ENCODE assay signal across 8 mouse cellular contexts in the genomic region with DNA sequence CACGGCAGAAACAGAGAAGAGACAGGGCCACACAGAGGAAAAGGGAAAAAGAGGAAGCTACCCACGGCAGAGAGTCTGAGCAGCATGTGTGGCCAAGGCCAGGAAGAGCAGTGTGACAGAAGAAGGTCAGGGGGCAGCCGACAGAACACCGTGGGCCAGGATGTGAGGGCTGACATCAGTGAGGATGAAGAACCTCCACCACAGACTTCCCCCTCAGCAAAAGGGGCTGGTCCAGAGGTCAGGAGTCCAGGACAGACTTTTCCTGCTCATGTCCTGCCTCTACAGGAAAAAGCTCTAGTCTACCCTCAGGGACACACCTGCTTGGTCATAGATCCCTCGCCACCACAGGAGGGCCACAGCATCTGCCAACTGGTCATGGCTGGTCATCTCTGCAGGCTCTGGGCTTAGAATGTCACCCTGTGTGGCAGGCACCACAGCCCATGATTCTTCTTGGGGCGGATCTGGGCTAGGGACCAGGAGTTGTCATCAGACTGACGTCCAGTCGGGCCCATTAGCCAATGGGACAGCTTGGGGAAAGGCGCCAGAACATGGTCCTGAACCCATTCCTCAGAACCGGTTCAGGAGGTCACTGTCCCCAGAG.
DNase-seq lines count a peak whose midpoint lies in the region; ATAC-seq lines count a peak whose summit lies in the region.
"Had no signal": no experiment of that assay in that cellular context is flagged by ENCODE, and none has a peak within 500 bp of the region (broad histone marks: within the 10 kb centered on the region; RNA-seq: fewer than 3 reads in every experiment).

No protein-coding gene starts in this region.

- no peak overlapping the region for H3K4me3 ChIP-seq in limb, embryonic 12.5 days (replicated peaks)
- no peak overlapping the region for H3K4me3 ChIP-seq in limb, embryonic 10.5 days
- H3K4me3 ChIP-seq: neural tube, embryonic 12.5 days had no signal

- DNase-seq in limb, embryonic 10.5 days (ENCODE audit: low spot score) = no peak
- DNase-seq in adrenal gland, postnatal 10 days = peak; percentile 53
- peak; percentile 45 for DNase-seq in heart, postnatal 4 days
- peak; percentile 57 to 69 for DNase-seq in lung, postnatal 4 days
- no peak for DNase-seq in right cerebral cortex, postnatal 25 days
- no peak for DNase-seq in T-cell, adult 2 months (ENCODE audit: low spot score)

- ATAC-seq in limb, embryonic 12.5 days (ENCODE audit: insufficient number of reproducible peaks, insufficient read depth, low FRiP score, low TSS enrichment, low read depth) = no peak

- no peak overlapping the region for H3K4me2 ChIP-seq in limb, embryonic 12.5 days
- H3K4me2 ChIP-seq: neural tube, embryonic 12.5 days had no signal

- no peaks in the 10 kb centered on the region for H3K9me3 ChIP-seq in limb, embryonic 12.5 days
- H3K9me3 ChIP-seq in limb, embryonic 10.5 days (replicated peaks) = no peaks in the 10 kb centered on the region
- H3K9me3 ChIP-seq: neural tube, embryonic 12.5 days had no signal

- no peaks in the 10 kb centered on the region for H3K27me3 ChIP-seq in limb, embryonic 12.5 days
- H3K27me3 ChIP-seq in limb, embryonic 10.5 days (ENCODE audit: low read depth, poor library complexity, severe bottlenecking) = no peaks in the 10 kb centered on the region
- H3K27me3 ChIP-seq: neural tube, embryonic 12.5 days had no signal

- H3K36me3 ChIP-seq in limb, embryonic 12.5 days = peaks cover 80% of the 10 kb centered on the region
- peaks cover 87% of the 10 kb centered on the region for H3K36me3 ChIP-seq in limb, embryonic 10.5 days

- H3K4me1 ChIP-seq in limb, embryonic 12.5 days (replicated peaks) = peaks cover 41% of the 10 kb centered on the region
- peaks cover 36% of the 10 kb centered on the region for H3K4me1 ChIP-seq in limb, embryonic 10.5 days

- 72% methylated on average over 10 of the region's 10 CpGs for WGBS in limb, embryonic 12.5 days
- 71% methylated on average over 10 of the region's 10 CpGs for WGBS in limb, embryonic 10.5 days

- 0 out of 2 replicates have a peak overlapping the region, but pooled peaks have one; percentile 17 for H3K27ac ChIP-seq in limb, embryonic 12.5 days
- H3K27ac ChIP-seq in limb, embryonic 10.5 days = no peak overlapping the region
- H3K27ac ChIP-seq: neural tube, embryonic 12.5 days had no signal

- H3K9ac ChIP-seq in limb, embryonic 12.5 days (replicated peaks) = no peak overlapping the region
- H3K9ac ChIP-seq: neural tube, embryonic 12.5 days had no signal

Comparison
In these comparisons a context has a peak if more than half of its experiments do, and no peak if none do; other contexts are left out.
1. DNase-seq: peak in adrenal gland, postnatal 10 days (single experiment), heart, postnatal 4 days (single experiment) and lung, postnatal 4 days (2 of 2); none in limb, embryonic 10.5 days (single experiment), right cerebral cortex, postnatal 25 days (single experiment) and T-cell, adult 2 months (single experiment).